Mouse (Mus musculus) brain, embryonic 14.5 days (tissue): ENCODE measurements around the gene Hist1h4h.

Source experiments
- CTCF ChIP-seq: fragments of 200-500 bp; IDR thresholded peaks from 2 replicates; pipeline ENCODE4 v1.5.1; 2012; ENCODE audit warnings: inconsistent platforms, mild to moderate bottlenecking, moderate library complexity, borderline replicate concordance; ENCODE audit not compliant: insufficient read depth, insufficient read length; ENCODE audit errors: extremely low read depth
- POLR2A ChIP-seq: fragments of 200-500 bp; IDR thresholded peaks from 2 replicates; pipeline ENCODE4 v1.6.1; 2012; ENCODE audit warnings: mild to moderate bottlenecking, inconsistent platforms, borderline replicate concordance; ENCODE audit not compliant: poor library complexity, insufficient read depth, insufficient read length, severe bottlenecking; ENCODE audit errors: extremely low read depth

GRCm38 (mm10) chr13:23503797-23504196 lies 27.1 kb upstream of the Hist1h4h start:
- TF ChIP-seq CTCF (no peak), POLR2A (no peak)
